Mouse (Mus musculus): ENCODE measurements around the gene Plk5. TPM values are rescaled to one million over a fixed set of nuclear protein-coding genes. Genes with fewer than 3 reads are reported as not detected.

Plk5 gene
- 0.07 and 0.14 TPM in 2 replicates for polyA plus RNA-seq (2015; fragmentation: Nextera tagmentation; extraction: Ambion mirVana)

- H3K4me1 ChIP-seq (ENCODE audit: control insufficient read depth, insufficient read depth, low read length): peaks cover 5% of the 10 kb centered on the region; the same call in 1 of the 2 replicates
- no peaks in the 10 kb centered on the region; the same call in 1 of the 2 replicates for H3K9me3 ChIP-seq (replicated peaks; ENCODE audit: control insufficient read depth, low read length)
- no peaks in the 10 kb centered on the region for H3K36me3 ChIP-seq (ENCODE audit: control insufficient read depth, insufficient read depth)
- WGBS: 1% methylated on average over 50 of the region's 53 CpGs
- peak within 1 kb of the TSS; percentile 27 for H3K4me3 ChIP-seq (ENCODE audit: low read length)
- peaks cover 83% of the 10 kb centered on the region for H3K27me3 ChIP-seq (ENCODE audit: control insufficient read depth, insufficient read depth, low read length)
- no peak within 1 kb of the TSS for H3K27ac ChIP-seq (ENCODE audit: low read length)
- H3K9ac ChIP-seq (ENCODE audit: low read length): no peak within 1 kb of the TSS
- ATAC-seq (replicated peaks; ENCODE audit: extremely low read depth, insufficient read depth, low FRiP score): no peak
- H3K4me2 ChIP-seq (ENCODE audit: low read depth, low read length): peak within 1 kb of the TSS; percentile 50
Observed at GRCm38 (mm10) chr10:80356001-80356682, at the start of gene Plk5. Gene Plk5, plus strand, starts transcription at chr10:80356459.

DNA sequence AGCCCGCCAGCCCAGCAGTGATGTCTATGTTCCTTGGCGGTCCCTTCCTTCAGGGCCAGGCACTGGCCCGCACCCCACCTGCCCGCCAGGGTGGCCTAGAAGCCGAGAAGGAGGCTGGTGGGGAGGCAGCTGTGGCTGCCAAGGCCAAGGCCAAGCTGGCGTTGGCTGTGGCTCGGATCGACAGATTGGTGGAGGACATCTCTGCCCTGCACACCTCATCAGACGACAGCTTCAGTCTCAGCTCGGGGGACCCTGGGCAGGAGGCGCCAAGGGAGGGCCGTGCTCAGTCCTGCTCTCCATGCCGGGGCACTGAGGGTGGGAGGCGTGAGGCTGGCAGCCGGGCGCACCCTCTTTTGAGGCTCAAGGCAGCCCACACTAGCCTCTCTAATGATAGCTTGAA is 44.7 kb upstream of the Plk5 start:
- peaks cover 84% of the 10 kb centered on the region for H3K27me3 ChIP-seq (ENCODE audit: control insufficient read depth, insufficient read depth, low read length)
- 72% methylated on average over 16 of the region's 16 CpGs for WGBS
- no peak for ATAC-seq (replicated peaks; ENCODE audit: extremely low read depth, insufficient read depth, low FRiP score)
- peaks cover 25% of the 10 kb centered on the region for H3K4me1 ChIP-seq (ENCODE audit: control insufficient read depth, insufficient read depth, low read length)
- no peaks in the 10 kb centered on the region for H3K36me3 ChIP-seq (ENCODE audit: control insufficient read depth, insufficient read depth)
- no peak overlapping the region for H3K4me2 ChIP-seq (ENCODE audit: low read depth, low read length)
- H3K9me3 ChIP-seq (replicated peaks; ENCODE audit: control insufficient read depth, low read length): no peaks in the 10 kb centered on the region
- H3K9ac ChIP-seq (ENCODE audit: low read length): no peak overlapping the region
- H3K27ac ChIP-seq (ENCODE audit: low read length): no peak overlapping the region
- H3K4me3 ChIP-seq (ENCODE audit: low read length): no peak overlapping the region

GRCm38 (mm10) chr10:80312586-80313504 is 43.4 kb upstream of the Plk5 start:
- H3K4me2 ChIP-seq (ENCODE audit: low read depth, low read length): no peak overlapping the region
- no peaks in the 10 kb centered on the region for H3K9me3 ChIP-seq (replicated peaks; ENCODE audit: control insufficient read depth, low read length)
- H3K27me3 ChIP-seq (ENCODE audit: control insufficient read depth, insufficient read depth, low read length): peaks cover 79% of the 10 kb centered on the region
- H3K27ac ChIP-seq (ENCODE audit: low read length): no peak overlapping the region
- ATAC-seq (replicated peaks; ENCODE audit: extremely low read depth, insufficient read depth, low FRiP score): no peak
- H3K4me1 ChIP-seq (ENCODE audit: control insufficient read depth, insufficient read depth, low read length): peaks cover 33% of the 10 kb centered on the region
- H3K9ac ChIP-seq (ENCODE audit: low read length): no peak overlapping the region
- H3K4me3 ChIP-seq (ENCODE audit: low read length): no peak overlapping the region
- no peaks in the 10 kb centered on the region for H3K36me3 ChIP-seq (ENCODE audit: control insufficient read depth, insufficient read depth)
- WGBS: 56% methylated on average over 54 of the region's 54 CpGs

- WGBS: 20% methylated on average over 20 of the region's 20 CpGs
- no peak overlapping the region for H3K27ac ChIP-seq (ENCODE audit: low read length)
- 0 out of 2 replicates have a peak overlapping the region, but pooled peaks have one; percentile 15 for H3K4me2 ChIP-seq (ENCODE audit: low read depth, low read length)
- no peaks in the 10 kb centered on the region for H3K9me3 ChIP-seq (replicated peaks; ENCODE audit: control insufficient read depth, low read length)
- 0 out of 2 replicates have a peak overlapping the region, but pooled peaks have one; percentile 2 for H3K4me3 ChIP-seq (ENCODE audit: low read length)
- H3K4me1 ChIP-seq (ENCODE audit: control insufficient read depth, insufficient read depth, low read length): peaks cover 33% of the 10 kb centered on the region
- no peak; the same call in 1 of the 2 replicates for ATAC-seq (replicated peaks; ENCODE audit: extremely low read depth, insufficient read depth, low FRiP score)
- no peaks in the 10 kb centered on the region for H3K36me3 ChIP-seq (ENCODE audit: control insufficient read depth, insufficient read depth)
- peaks cover 78% of the 10 kb centered on the region for H3K27me3 ChIP-seq (ENCODE audit: control insufficient read depth, insufficient read depth, low read length)
- peak overlapping the region; percentile 43 for H3K9ac ChIP-seq (ENCODE audit: low read length)
Observed at GRCm38 (mm10) chr10:80313627-80314201, 42.5 kb upstream of the Plk5 start.

DNA sequence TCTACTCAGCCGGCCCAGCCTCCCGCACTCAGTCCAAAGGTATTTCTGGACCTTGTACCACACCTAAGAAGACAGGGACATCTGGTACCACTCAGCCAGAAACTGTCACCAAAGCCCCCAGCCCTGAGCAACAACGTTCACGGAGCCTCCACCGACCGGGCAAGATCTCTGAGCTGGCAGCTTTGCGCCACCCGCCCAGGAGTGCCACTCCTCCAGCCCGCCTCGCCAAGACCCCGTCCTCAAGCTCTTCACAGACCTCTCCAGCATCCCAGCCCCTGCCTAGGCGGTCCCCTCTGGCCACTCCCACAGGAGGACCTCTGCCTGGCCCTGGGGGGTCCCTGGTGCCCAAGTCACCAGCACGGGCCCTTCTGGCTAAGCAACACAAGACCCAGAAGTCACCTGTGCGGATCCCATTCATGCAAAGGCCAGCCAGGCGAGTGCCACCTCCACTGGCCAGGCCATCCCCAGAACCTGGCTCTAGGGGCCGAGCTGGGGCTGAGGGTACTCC is 41.7 kb upstream of the Plk5 start:
- H3K4me3 ChIP-seq (ENCODE audit: low read length): no peak overlapping the region
- ATAC-seq (replicated peaks; ENCODE audit: extremely low read depth, insufficient read depth, low FRiP score): no peak
- no peaks in the 10 kb centered on the region for H3K9me3 ChIP-seq (replicated peaks; ENCODE audit: control insufficient read depth, low read length)
- peaks cover 71% of the 10 kb centered on the region for H3K27me3 ChIP-seq (ENCODE audit: control insufficient read depth, insufficient read depth, low read length)
- H3K27ac ChIP-seq (ENCODE audit: low read length): no peak overlapping the region
- peaks cover 39% of the 10 kb centered on the region for H3K4me1 ChIP-seq (ENCODE audit: control insufficient read depth, insufficient read depth, low read length)
- no peak overlapping the region for H3K4me2 ChIP-seq (ENCODE audit: low read depth, low read length)
- WGBS: 45% methylated on average over 16 of the region's 16 CpGs
- no peaks in the 10 kb centered on the region for H3K36me3 ChIP-seq (ENCODE audit: control insufficient read depth, insufficient read depth)
- H3K9ac ChIP-seq (ENCODE audit: low read length): peak overlapping the region; percentile 24

DNA sequence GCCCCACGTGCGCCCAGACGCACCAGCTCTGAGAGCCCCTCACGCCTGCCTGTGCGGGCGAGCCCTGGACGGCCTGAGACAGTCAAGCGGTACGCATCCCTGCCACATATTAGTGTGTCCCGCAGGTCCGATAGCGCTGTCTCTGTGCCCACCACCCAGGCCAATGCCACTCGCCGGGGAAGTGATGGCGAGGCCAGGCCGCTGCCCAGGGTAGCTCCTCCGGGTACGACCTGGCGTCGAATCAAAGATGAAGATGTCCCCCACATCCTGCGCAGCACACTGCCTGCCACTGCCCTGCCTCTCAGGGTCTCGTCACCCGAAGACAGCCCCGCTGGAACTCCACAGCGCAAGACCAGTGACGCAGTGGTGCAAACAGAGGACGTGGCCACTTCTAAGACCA is 40.9 kb upstream of the Plk5 start:
- H3K9ac ChIP-seq (ENCODE audit: low read length): no peak overlapping the region; the same call in 1 of the 2 replicates
- no peaks in the 10 kb centered on the region for H3K36me3 ChIP-seq (ENCODE audit: control insufficient read depth, insufficient read depth)
- 41% methylated on average over 27 of the region's 27 CpGs for WGBS

GRCm38 (mm10) chr10:80316359-80316781 is 39.9 kb upstream of the Plk5 start:
- Histone ChIP-seq H3K9ac (ENCODE audit: low read length) (peak overlapping the region; percentile 55), H3K27me3 (ENCODE audit: control insufficient read depth, insufficient read depth, low read length) (peaks cover 56% of the 10 kb centered on the region), H3K9me3 (replicated peaks; ENCODE audit: control insufficient read depth, low read length) (no peaks in the 10 kb centered on the region), H3K4me3 (ENCODE audit: low read length) (no peak overlapping the region; the same call in 1 of the 2 replicates), H3K4me2 (ENCODE audit: low read depth, low read length) (peak overlapping the region; percentile 34), H3K27ac (ENCODE audit: low read length) (peak overlapping the region; percentile 35), H3K4me1 (ENCODE audit: control insufficient read depth, insufficient read depth, low read length) (peaks cover 44% of the 10 kb centered on the region), H3K36me3 (ENCODE audit: control insufficient read depth, insufficient read depth) (no peaks in the 10 kb centered on the region)
- no peak for ATAC-seq (replicated peaks; ENCODE audit: extremely low read depth, insufficient read depth, low FRiP score)
- WGBS: 11% methylated on average over 11 of the region's 11 CpGs

More for the DNA sequence above, 40.9 kb upstream of the Plk5 start:
- no peak overlapping the region for H3K4me2 ChIP-seq (ENCODE audit: low read depth, low read length)
- no peak for ATAC-seq (replicated peaks; ENCODE audit: extremely low read depth, insufficient read depth, low FRiP score)
- peaks cover 67% of the 10 kb centered on the region for H3K27me3 ChIP-seq (ENCODE audit: control insufficient read depth, insufficient read depth, low read length)
- H3K4me3 ChIP-seq (ENCODE audit: low read length): no peak overlapping the region
- no peak overlapping the region for H3K27ac ChIP-seq (ENCODE audit: low read length)
- no peaks in the 10 kb centered on the region for H3K9me3 ChIP-seq (replicated peaks; ENCODE audit: control insufficient read depth, low read length)
- peaks cover 41% of the 10 kb centered on the region for H3K4me1 ChIP-seq (ENCODE audit: control insufficient read depth, insufficient read depth, low read length)

- WGBS: 50% methylated on average over 10 of the region's 10 CpGs
- H3K4me3 ChIP-seq (ENCODE audit: low read length): no peak overlapping the region
- H3K9me3 ChIP-seq (replicated peaks; ENCODE audit: control insufficient read depth, low read length): no peaks in the 10 kb centered on the region
- H3K27me3 ChIP-seq (ENCODE audit: control insufficient read depth, insufficient read depth, low read length): peaks cover 50% of the 10 kb centered on the region
- H3K4me1 ChIP-seq (ENCODE audit: control insufficient read depth, insufficient read depth, low read length): peaks cover 44% of the 10 kb centered on the region
- no peak for ATAC-seq (replicated peaks; ENCODE audit: extremely low read depth, insufficient read depth, low FRiP score)
- H3K4me2 ChIP-seq (ENCODE audit: low read depth, low read length): no peak overlapping the region; the same call in 1 of the 2 replicates
- H3K27ac ChIP-seq (ENCODE audit: low read length): no peak overlapping the region
- H3K9ac ChIP-seq (ENCODE audit: low read length): peak overlapping the region; percentile 55
- no peaks in the 10 kb centered on the region for H3K36me3 ChIP-seq (ENCODE audit: control insufficient read depth, insufficient read depth)
Observed at GRCm38 (mm10) chr10:80317011-80317410, 39.2 kb upstream of the Plk5 start.

Data from heart, embryonic 16.5 days (tissue).